Mouse (Mus musculus): ENCODE measurements around the gene Gapvd1. TPM values are rescaled to one million over a fixed set of nuclear protein-coding genes. Genes with fewer than 3 reads are reported as not detected.
A peak's percentile ranks its signal among the peaks of the same experiment; 100 is the strongest.

The Gapvd1 gene
- polyA plus RNA-seq, 1 experiment: 86.3 TPM

DNA sequence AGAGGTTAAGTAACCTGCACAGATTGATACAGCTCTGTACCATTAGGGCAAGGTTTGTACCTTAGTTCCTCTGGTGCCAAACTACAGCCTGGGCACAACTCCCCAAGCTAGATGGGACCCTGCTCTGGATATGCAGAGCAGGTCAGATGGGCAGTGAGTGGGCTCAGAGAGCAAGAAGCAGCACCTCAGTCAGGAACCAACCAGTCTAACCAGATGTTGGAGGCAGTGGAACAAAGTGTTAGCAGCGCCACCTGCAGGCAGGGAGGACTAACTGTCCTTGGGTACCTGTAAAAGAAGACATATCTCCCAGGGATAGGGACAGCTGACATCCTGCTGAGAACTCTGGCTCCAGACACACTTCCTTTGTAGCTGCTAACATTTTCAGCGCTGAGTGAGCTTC is 112.7 kb downstream of the Gapvd1 start:
- no peaks in the 10 kb centered on the region for H3K9me3 ChIP-seq (replicated peaks; ENCODE audit: control insufficient read depth, insufficient read depth, low read length, poor library complexity, severe bottlenecking)
- peak; percentile 95 for TF ChIP-seq CTCF (IDR thresholded peaks at IDR 0.05; ENCODE audit: low read depth, low read length)
- TF ChIP-seq EP300 (IDR thresholded peaks at IDR 0.05; ENCODE audit: insufficient read depth, low read depth, low read length): peak; percentile 29; the same call in 1 of the 2 replicates
- peak; percentile 59 for TF ChIP-seq POLR2A (IDR thresholded peaks at IDR 0.05; ENCODE audit: insufficient read depth, low read length)
- no peaks in the 10 kb centered on the region for H3K36me3 ChIP-seq (ENCODE audit: control insufficient read depth, insufficient read depth, low read length, poor library complexity, severe bottlenecking)
- H3K4me3 ChIP-seq (ENCODE audit: low read depth, low read length): peak overlapping the region; percentile 66
- no peak overlapping the region for H3K9ac ChIP-seq (ENCODE audit: low read depth, poor library complexity, severe bottlenecking)
- H3K27ac ChIP-seq (ENCODE audit: insufficient read depth, low read length): no peak overlapping the region
- no peaks in the 10 kb centered on the region for H3K27me3 ChIP-seq (ENCODE audit: control insufficient read depth, insufficient read depth, low read length, poor library complexity, severe bottlenecking)
- H3K4me1 ChIP-seq (ENCODE audit: control insufficient read depth, insufficient read depth, low read length): peaks cover 1% of the 10 kb centered on the region

DNA sequence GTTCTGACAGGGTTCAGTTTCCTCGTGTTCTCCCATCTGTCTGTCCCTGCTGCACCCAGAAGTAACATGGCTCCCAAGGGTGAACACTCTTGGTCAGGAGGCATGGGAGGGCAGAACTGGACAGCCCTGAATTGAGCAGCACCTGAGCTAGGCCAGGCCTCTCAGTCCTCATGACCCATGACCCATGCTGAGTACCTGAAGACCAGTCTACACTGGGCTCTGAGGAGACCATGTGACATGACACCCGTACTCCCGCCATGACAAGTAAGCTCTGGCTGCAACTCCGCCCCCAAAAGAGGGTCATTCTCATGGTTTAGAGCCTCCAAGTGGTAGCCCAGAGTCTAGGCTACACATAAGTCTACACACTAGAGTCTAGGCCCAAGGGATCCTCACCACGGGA is 115.3 kb downstream of the Gapvd1 start:
- no peaks in the 10 kb centered on the region for H3K27me3 ChIP-seq (ENCODE audit: control insufficient read depth, insufficient read depth, low read length, poor library complexity, severe bottlenecking)

DNA sequence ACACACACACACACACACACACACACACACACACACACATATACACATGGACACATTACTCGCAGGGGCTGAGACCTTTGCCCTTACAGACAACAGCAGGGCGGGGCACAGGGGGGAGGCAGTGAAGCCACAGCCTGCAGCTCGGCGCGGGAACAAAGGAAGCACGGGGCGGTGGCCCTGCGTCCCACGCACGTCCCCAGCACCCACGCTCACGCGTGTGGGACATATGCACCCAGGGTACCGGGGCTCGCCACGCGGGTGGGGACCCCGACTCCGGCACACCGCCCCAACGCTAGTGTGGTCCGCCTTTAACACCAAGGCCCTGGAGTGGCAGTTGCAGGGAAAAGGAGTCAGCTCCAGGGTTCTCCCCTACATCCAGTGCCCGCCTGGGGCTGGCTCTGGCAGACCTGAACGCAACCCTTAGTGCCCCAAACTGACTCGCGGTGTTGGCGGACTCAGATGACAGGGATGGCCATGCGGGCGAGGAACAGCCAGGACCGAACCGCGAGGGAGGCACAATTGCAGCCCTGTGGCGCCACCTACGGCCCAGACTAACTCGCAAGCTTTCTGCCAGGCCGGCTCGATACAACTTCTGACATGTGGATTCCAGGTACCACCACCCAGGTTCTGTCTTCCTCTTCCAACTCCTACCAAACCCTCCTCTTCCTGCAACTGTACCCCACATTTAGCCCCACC is 115.9 kb downstream of the Gapvd1 start:
- Histone ChIP-seq H3K9me3 (replicated peaks; ENCODE audit: control insufficient read depth, insufficient read depth, low read length, poor library complexity, severe bottlenecking) (no peaks in the 10 kb centered on the region), H3K27ac (ENCODE audit: insufficient read depth, low read length) (no peak overlapping the region), H3K9ac (ENCODE audit: low read depth, poor library complexity, severe bottlenecking) (no peak overlapping the region), H3K27me3 (ENCODE audit: control insufficient read depth, insufficient read depth, low read length, poor library complexity, severe bottlenecking) (no peaks in the 10 kb centered on the region), H3K4me1 (ENCODE audit: control insufficient read depth, insufficient read depth, low read length) (peaks cover 6% of the 10 kb centered on the region), H3K36me3 (ENCODE audit: control insufficient read depth, insufficient read depth, low read length, poor library complexity, severe bottlenecking) (no peaks in the 10 kb centered on the region), H3K4me3 (ENCODE audit: low read depth, low read length) (peak overlapping the region; percentile 22)
- TF ChIP-seq CTCF (IDR thresholded peaks at IDR 0.05; ENCODE audit: low read depth, low read length) (peak; percentile 91), POLR2A (IDR thresholded peaks at IDR 0.05; ENCODE audit: insufficient read depth, low read length) (no peak), EP300 (IDR thresholded peaks at IDR 0.05; ENCODE audit: insufficient read depth, low read depth, low read length) (no peak)

More for the DNA sequence above, 115.3 kb downstream of the Gapvd1 start:
- Histone ChIP-seq H3K4me3 (ENCODE audit: low read depth, low read length) (no peak overlapping the region), H3K36me3 (ENCODE audit: control insufficient read depth, insufficient read depth, low read length, poor library complexity, severe bottlenecking) (no peaks in the 10 kb centered on the region), H3K4me1 (ENCODE audit: control insufficient read depth, insufficient read depth, low read length) (peaks cover 6% of the 10 kb centered on the region), H3K9me3 (replicated peaks; ENCODE audit: control insufficient read depth, insufficient read depth, low read length, poor library complexity, severe bottlenecking) (no peaks in the 10 kb centered on the region), H3K9ac (ENCODE audit: low read depth, poor library complexity, severe bottlenecking) (no peak overlapping the region), H3K27ac (ENCODE audit: insufficient read depth, low read length) (no peak overlapping the region)
- TF ChIP-seq POLR2A (IDR thresholded peaks at IDR 0.05; ENCODE audit: insufficient read depth, low read length): no peak
- TF ChIP-seq CTCF (IDR thresholded peaks at IDR 0.05; ENCODE audit: low read depth, low read length): no peak
- no peak for TF ChIP-seq EP300 (IDR thresholded peaks at IDR 0.05; ENCODE audit: insufficient read depth, low read depth, low read length)

DNA sequence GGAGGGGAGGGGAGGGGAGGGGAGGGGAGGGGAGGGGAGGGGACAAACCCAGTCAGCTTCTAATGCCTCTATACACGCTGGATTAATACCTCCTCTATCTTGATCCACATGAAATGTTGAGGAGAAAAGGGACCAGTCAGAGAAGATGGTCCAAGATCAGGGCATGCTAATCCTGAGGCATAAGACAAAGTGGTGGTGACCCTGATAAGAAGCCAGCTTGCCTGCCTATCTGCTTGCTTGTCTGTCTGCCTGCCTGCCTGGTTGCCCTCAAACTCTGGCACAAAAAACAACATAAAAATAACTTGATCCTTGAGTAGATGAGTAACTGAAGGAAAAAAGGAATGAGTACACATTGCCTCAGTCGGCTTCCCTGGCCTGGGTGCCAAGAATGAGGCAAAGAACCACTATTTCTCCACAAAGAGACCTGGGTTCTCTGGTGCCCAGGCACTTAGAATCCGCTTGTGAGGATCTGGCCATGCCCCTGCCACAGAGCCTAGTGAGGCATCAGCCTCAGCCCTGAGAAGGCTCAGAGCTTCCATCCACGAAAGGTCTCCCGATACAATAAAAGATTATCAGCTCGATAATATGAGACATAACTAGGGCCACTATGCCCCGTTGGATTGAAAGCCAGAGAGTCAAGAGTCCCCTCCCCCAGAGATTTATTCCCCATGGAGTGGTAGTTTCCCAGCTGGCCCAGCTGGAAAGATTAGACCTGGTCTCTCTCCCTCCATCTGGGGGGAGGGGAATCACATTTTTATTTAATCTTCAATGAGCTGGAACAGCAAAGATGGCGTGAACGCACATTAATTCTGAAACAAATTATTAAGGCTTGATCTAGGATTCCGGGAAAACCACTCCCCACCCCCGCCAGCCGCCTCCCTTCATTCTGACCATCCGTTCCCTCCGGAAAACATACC is 119.5 kb downstream of the Gapvd1 start:
- H3K27ac ChIP-seq (ENCODE audit: insufficient read depth, low read length): no peak overlapping the region
- no peaks in the 10 kb centered on the region for H3K27me3 ChIP-seq (ENCODE audit: control insufficient read depth, insufficient read depth, low read length, poor library complexity, severe bottlenecking)
- H3K36me3 ChIP-seq (ENCODE audit: control insufficient read depth, insufficient read depth, low read length, poor library complexity, severe bottlenecking): no peaks in the 10 kb centered on the region
- no peaks in the 10 kb centered on the region for H3K9me3 ChIP-seq (replicated peaks; ENCODE audit: control insufficient read depth, insufficient read depth, low read length, poor library complexity, severe bottlenecking)
- TF ChIP-seq CTCF (IDR thresholded peaks at IDR 0.05; ENCODE audit: low read depth, low read length): no peak
- TF ChIP-seq EP300 (IDR thresholded peaks at IDR 0.05; ENCODE audit: insufficient read depth, low read depth, low read length): no peak
- TF ChIP-seq POLR2A (IDR thresholded peaks at IDR 0.05; ENCODE audit: insufficient read depth, low read length): no peak
- no peak overlapping the region for H3K9ac ChIP-seq (ENCODE audit: low read depth, poor library complexity, severe bottlenecking)
- H3K4me1 ChIP-seq (ENCODE audit: control insufficient read depth, insufficient read depth, low read length): peaks cover 5% of the 10 kb centered on the region
- H3K4me3 ChIP-seq (ENCODE audit: low read depth, low read length): no peak overlapping the region

DNA sequence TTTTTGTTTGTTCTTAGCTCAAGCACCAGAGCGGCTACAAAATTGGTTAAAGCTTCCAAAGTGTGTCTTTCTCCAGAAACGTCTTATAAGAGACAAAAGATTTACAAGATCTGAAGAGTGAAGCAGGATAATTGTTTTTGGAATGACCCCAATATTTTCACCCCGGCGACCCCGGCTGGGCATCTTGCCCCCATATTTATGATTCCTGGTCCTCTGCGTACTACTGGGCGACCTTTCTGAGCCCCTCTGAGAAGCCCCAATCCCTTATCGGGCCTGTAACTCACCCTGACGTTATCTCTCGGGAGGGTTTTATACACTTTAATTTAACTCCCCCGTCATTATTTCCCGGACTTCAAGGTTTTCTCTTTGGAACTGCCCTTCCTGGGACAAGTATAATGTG is 123.0 kb downstream of the Gapvd1 start:
- H3K27me3 ChIP-seq (ENCODE audit: control insufficient read depth, insufficient read depth, low read length, poor library complexity, severe bottlenecking): no peaks in the 10 kb centered on the region
- H3K27ac ChIP-seq (ENCODE audit: insufficient read depth, low read length): no peak overlapping the region
- H3K4me1 ChIP-seq (ENCODE audit: control insufficient read depth, insufficient read depth, low read length): peaks cover 5% of the 10 kb centered on the region

More for the DNA sequence above, 123.0 kb downstream of the Gapvd1 start:
- Histone ChIP-seq H3K4me3 (ENCODE audit: low read depth, low read length) (no peak overlapping the region), H3K9ac (ENCODE audit: low read depth, poor library complexity, severe bottlenecking) (no peak overlapping the region), H3K36me3 (ENCODE audit: control insufficient read depth, insufficient read depth, low read length, poor library complexity, severe bottlenecking) (no peaks in the 10 kb centered on the region), H3K9me3 (replicated peaks; ENCODE audit: control insufficient read depth, insufficient read depth, low read length, poor library complexity, severe bottlenecking) (no peaks in the 10 kb centered on the region)
- TF ChIP-seq EP300 (IDR thresholded peaks at IDR 0.05; ENCODE audit: insufficient read depth, low read depth, low read length): no peak
- no peak for TF ChIP-seq CTCF (IDR thresholded peaks at IDR 0.05; ENCODE audit: low read depth, low read length)
- no peak for TF ChIP-seq POLR2A (IDR thresholded peaks at IDR 0.05; ENCODE audit: insufficient read depth, low read length)
